Mouse (Mus musculus): ENCODE results near the gene Mrps11.

The Mrps11 gene

GRCm38 (mm10) chr7:78793895-78794570, 11.1 kb downstream of the Mrps11 start:
- DNase-seq (ENCODE audit: low spot score in 2 of 2): no peak

GRCm38 (mm10) chr7:78794571-78795092, 11.7 kb downstream of the Mrps11 start:
- DNase-seq (ENCODE audit: low spot score in 2 of 2): no peak

GRCm38 (mm10) chr7:78796624-78797023, 13.7 kb downstream of the Mrps11 start:
- DNase-seq (ENCODE audit: low spot score in 2 of 2): no peak

- DNase-seq (ENCODE audit: low spot score in 2 of 2): no peak
Measured at GRCm38 (mm10) chr7:78797843-78798455, 15.0 kb downstream of the Mrps11 start.

- no peak for DNase-seq (ENCODE audit: low spot score in 2 of 2)
Measured at GRCm38 (mm10) chr7:78799730-78800496, 17.0 kb downstream of the Mrps11 start.

GRCm38 (mm10) chr7:78803841-78804240, 20.9 kb downstream of the Mrps11 start:
- DNase-seq (ENCODE audit: low spot score in 2 of 2): no peak

- DNase-seq (ENCODE audit: low spot score in 2 of 2): no peak
Measured at GRCm38 (mm10) chr7:78807192-78807591, 24.3 kb downstream of the Mrps11 start.

GRCm38 (mm10) chr7:78813791-78814190, 30.9 kb downstream of the Mrps11 start:
- DNase-seq (ENCODE audit: low spot score in 2 of 2): no peak

- no peak for DNase-seq (ENCODE audit: low spot score in 2 of 2)
Measured at GRCm38 (mm10) chr7:78814766-78815165, 31.8 kb downstream of the Mrps11 start.

- no peak for DNase-seq (ENCODE audit: low spot score in 2 of 2)
Measured at GRCm38 (mm10) chr7:78818336-78818735, 35.4 kb downstream of the Mrps11 start.

GRCm38 (mm10) chr7:78826682-78827385, 43.9 kb downstream of the Mrps11 start:
- no peak for DNase-seq (ENCODE audit: low spot score in 2 of 2)

- DNase-seq (ENCODE audit: low spot score in 2 of 2): no peak
Measured at GRCm38 (mm10) chr7:78827749-78828362, 44.9 kb downstream of the Mrps11 start.

- DNase-seq (ENCODE audit: low spot score in 2 of 2): no peak
Measured at GRCm38 (mm10) chr7:78835656-78836055, 52.7 kb downstream of the Mrps11 start.

GRCm38 (mm10) chr7:78837250-78837649, 54.3 kb downstream of the Mrps11 start:
- DNase-seq (ENCODE audit: low spot score in 2 of 2): no peak

GRCm38 (mm10) chr7:78841601-78842000, 58.7 kb downstream of the Mrps11 start:
- no peak for DNase-seq (ENCODE audit: low spot score in 2 of 2)

Data from natural killer cell, adult 2 months (primary cell).